Mouse (Mus musculus) frontal cortex, postnatal 14 days (tissue): ENCODE results near the gene Ifna11.

ENCODE experiments used
- DNase-seq, 2 experiments: peaks; one replicate each; pipeline ENCODE4 v3.0.0; 2022; ENCODE audit warnings: low spot score in 2 of 2

Ifna11 gene

DNA sequence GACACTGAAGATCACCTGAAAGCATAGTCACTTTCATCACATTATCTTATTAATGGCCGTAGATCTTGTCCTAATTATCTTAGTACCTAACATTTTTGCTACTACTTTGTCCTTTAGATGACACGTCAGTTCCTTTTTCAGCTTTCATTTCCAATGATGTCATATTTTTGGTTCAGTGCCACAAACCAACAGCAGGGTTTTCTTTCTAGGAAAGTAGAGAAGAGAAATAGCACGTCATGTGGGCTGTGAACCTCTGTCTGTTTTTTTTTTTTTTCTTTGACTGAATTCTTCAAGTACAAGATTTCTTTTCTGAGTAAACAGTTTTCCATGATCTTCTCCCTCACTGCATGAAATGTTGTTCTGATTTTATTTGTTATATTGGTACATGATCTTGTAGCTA is 20.3 kb downstream of the Ifna11 start:
- no peak for DNase-seq

DNA sequence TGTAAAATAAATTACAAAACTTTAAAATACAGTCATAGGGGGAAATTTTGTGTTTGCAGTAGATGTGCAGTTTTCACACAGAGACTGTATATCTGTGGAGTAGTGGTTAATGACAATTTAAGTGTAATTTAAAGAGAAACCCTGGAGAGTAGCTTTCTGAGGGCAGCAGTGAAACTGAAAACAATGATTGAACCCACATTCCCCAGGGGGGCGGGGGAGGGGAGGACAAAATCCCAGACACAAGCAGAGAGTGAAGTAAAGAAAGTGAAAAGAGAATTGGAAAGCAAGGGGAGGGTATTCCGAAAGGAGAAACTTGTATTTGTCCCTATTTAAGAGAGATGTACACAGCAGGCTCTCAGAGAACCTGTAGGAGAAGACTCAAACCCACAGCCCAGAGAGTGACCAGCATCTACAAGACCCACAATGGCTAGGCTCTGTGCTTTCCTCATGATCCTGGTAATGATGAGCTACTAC is 21.7 kb downstream of the Ifna11 start, which contains the start of gene Ifna4:
Gene Ifna4, plus strand, starts transcription at position 424 of the 474 bp plus-strand sequence.
- no peak for DNase-seq

DNA sequence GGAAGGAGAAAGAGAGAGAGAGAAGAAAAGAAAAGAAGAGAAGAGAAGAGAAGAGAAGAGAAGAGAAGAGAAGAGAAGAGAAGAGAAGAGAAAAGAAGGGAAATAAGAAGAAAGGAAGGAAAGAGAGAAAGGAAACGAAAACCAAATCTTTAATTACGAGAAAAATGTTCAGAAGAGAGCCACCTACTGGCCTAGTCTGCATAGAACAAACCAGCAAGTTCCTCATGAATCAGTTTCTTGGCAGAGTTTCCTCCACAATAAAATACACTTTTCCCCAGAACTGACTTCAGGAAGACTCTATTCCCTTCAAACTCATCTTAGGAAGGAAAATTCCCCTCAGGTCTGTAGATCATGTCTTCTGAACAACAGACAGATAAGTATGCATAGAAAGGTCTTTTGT is 25.6 kb downstream of the Ifna11 start:
- no peak for DNase-seq

DNA sequence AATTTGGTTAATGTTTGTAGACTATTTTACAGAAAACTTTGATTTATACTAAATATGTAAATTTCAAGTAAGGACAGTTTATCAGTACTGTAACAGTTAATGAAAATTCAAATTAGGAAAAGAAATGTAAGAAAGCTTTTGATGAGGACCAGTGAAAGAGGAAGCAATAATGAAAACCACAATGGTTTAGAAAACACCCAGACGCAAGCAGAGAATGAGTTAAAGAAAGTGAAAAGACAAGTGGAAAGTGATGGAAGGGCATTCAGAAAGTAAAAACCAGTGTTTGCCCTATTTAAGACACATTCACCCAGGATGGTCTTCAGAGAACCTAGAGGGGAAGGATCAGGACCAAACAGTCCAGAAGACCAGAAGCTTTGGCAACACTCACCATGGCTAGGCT is 29.9 kb downstream of the Ifna11 start, which contains the start of gene Ifna1:
Gene Ifna1, plus strand, starts transcription at position 390 of the 400 bp plus-strand sequence.
- no peak for DNase-seq

DNA sequence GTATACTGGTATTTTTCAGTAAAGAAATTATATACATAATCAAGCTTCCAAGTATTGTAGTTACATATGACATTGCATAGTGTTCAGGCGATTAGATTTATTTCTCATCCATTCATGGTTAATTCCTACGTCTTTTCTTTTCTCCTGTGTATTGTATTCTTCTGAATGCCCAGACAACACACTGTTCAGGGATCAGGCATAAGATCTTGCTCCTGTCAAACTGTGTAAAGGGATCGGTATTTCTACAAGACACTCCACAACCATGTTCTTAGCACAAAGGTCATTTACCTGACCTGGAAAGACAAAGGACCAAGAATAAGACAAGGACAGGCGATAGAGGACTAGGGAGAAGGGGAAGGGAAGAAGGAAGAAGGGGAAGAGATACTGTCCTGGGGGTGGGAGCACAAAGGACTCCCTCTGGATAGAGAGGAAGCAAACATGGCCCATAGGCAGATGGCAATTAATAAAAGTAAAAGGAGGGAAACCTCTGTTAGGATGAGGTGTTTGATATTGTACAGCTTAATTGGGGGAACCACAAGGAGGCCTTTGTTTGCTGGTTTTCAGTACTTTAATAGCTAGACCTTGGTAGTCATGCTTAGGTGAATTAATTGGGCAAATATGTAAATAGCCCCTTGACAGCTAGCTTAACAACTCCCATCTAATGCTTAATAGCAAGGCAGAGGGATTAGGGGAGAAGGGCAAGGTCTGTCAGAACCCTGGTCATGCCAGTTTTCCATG is 31.4 kb downstream of the Ifna11 start:
- no peak for DNase-seq

DNA sequence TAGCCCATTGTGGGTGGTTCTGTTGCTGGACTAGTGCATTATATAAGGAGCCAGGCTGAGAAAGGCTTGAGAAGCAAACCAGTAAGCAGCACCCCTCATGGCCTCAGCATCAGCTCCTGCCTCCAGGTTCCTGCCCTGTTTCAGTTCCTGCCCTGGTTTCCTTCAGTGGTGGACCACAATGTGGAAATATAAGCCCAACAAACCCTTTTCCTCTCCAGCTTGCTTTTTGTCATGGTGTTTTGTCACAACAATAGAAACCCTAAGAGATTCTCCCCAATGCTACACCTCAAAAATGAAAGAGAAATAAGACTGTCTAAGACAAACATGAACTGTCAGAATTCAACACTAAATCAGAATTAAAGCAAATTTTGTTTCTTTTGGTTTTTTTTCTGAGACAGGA is 39.5 kb downstream of the Ifna11 start:
- no peak for DNase-seq

DNA sequence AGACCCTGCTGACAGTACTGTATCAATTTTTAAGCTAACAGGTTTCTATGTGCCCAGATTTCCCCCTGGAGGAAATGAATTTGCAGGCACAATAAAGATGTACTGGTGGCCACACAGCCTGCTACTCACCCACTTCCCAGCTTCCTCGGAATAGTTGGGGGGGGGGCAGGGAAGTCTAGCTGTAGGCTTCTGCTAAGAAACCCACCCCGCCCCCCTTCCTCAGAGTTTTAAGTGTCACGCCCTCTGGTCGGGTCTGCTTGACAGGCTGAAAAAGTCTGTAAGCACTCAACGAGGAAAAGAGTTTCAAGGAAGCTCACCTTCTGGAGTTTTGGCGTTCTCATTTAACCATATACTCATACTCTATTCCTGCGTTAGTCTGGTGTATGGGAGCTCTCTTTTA is 43.5 kb downstream of the Ifna11 start:
- DNase-seq: no peak

DNA sequence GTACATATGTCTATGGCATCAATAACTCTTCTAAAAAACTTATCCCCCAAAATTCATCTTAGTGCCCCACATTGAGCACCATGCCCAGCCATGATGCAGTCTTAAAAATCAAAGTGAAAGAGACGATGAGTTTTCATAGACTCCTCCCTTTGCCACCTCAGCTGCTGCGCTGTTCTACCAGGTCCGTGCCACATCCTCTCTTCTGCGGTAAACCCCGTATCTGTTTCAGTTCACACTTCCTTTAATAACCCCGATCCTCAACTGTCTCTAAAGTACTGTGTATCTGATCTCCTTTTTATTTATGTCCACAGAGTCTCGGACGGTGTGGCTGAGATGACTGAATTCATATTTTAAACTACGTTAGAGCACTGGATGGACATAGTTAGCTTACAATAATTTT is 44.8 kb downstream of the Ifna11 start:
- no peak for DNase-seq

DNA sequence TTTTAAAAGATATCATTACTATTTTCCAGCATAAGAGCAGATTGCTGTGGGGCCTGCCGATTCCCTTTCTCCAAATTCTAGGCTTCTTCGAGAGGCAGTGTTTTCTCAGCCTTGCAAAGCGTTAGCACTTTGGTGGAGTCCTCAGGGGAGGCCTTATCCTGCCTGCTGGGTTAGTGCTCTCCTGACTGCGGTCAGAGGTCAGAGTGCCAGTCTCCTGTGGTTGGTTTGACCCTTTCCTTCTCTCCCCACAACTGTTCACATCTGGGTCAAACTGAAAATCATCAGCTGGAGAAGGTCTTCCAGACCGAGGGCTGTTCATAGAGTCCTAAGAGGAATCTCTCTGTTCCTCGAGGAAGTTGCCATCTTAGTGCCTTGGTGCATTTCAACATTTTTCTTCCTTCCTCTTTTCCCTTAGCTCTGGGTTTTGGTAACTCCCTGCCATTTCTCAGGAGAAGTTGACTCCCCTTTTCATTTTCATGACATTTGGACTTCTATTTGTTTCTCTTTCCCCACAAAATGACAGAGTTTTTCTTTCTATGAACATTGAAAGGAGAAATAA is 45.3 kb downstream of the Ifna11 start:
- no peak for DNase-seq

DNA sequence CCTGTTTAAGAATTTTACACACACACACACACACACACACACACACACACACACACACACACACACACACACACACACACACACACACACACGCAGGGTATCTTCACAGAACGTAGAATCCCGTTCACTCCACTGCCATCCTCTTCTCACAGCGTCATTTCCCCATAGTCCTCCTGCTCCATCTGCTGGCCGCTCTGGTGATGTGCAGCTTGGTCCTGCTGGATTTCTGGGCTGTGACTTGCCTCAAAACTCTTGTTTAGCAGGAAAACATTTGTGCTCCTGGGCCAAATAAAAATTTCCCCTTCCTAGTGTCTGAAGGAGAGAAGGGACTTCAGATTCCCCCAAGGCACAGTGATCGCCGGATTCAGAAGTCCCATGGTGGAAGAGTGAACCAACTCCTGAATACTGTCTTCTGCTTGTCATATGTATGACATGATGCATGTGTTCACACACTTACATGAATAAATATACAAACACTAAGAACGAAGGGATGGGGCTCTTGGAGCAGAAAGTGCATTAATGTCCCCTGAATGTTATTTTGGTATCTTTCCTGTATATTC is 47.7 kb downstream of the Ifna11 start:
- peak; percentile 40 to 74 for DNase-seq

DNA sequence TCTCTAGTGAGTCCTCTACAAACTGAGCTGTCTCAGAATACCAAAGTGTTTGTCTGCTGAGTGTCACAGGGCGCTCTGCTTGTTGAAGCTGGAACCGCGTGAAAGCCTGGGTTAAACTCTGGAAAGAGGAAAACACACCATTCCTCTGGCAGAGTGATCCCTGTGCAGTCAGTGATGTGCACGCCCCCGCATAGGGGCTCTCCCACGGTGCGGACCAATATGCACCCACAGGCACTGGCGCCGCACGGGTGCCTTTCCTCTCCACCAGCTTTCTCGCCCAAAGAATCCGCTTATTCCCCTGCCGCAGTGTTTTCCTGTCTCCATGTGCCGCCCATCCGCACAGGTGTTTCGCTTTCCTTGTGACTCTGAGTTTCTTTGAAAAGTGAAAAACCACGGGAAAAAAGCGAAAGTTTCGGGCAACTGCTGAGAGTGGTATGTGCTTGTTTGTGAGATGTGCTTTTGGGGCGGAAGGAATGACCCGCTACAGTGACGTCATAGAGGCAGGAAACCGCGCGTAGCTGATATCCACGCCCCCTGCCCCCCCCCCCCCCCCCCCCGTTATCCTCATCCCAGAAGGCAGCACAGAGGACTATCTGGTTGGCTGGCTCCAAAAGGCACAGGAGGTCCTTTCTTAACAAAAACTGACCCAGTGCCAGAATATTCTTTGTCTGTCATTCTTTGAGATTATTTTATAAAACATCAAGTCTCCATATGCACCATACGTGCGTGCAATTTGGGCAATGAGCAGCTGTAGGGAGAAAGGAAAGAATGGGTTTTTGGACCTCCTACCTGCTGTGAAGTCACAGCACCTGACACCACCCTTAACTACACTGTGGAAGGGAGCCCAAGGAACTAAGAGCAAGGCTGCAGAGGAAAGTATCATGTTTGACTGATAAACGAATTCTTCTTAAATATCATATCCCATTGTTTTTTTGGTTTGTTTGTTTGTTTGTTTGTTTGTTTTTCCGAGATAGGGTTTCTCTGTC is 48.5 kb downstream of the Ifna11 start:
- peak; percentile 5 to 15 for DNase-seq
